Mouse (Mus musculus): ENCODE results near the gene Rpl3. TPM values are rescaled to one million over a fixed set of nuclear protein-coding genes. Genes with fewer than 3 reads are reported as not detected.

Gene Rpl3
- polyA plus RNA-seq, 2 experiments, result 1,384 to 1,569 TPM

GRCm38 (mm10) chr15:80047242-80047641 lies 44.4 kb downstream of the Rpl3 start:
- ATAC-seq (ENCODE audit: low FRiP score, low read depth) (no peak), DNase-seq (ENCODE audit: low spot score) (no peak)
- WGBS, result 68% methylated on average over 2 of the region's 2 CpGs
- Histone ChIP-seq H3K4me3 (replicated peaks; ENCODE audit: low read length) (no peak overlapping the region), H3K36me3 (ENCODE audit: control insufficient read depth, insufficient read depth, low read length) (no peaks in the 10 kb centered on the region), H3K4me2 (replicated peaks; ENCODE audit: low read depth, low read length, severe bottlenecking) (no peak overlapping the region), H3K9ac (ENCODE audit: low read depth, low read length, severe bottlenecking) (no peak overlapping the region), H3K27me3 (ENCODE audit: control insufficient read depth, insufficient read depth, low read length) (no peaks in the 10 kb centered on the region), H3K9me3 (ENCODE audit: control insufficient read depth, low read length) (no peaks in the 10 kb centered on the region), H3K4me1 (ENCODE audit: control insufficient read depth, insufficient read depth, low read length) (peaks cover 12% of the 10 kb centered on the region), H3K27ac (replicated peaks; ENCODE audit: low read depth, low read length) (no peak overlapping the region)
- no peak for TF ChIP-seq POLR2A (IDR thresholded peaks at IDR 0.05; ENCODE audit: borderline replicate concordance, extremely low read depth, insufficient read depth, insufficient read length)

GRCm38 (mm10) chr15:80045749-80046148 lies 45.9 kb downstream of the Rpl3 start:
- ATAC-seq (ENCODE audit: low FRiP score, low read depth), result no peak
- no peaks in the 10 kb centered on the region for H3K27me3 ChIP-seq (ENCODE audit: control insufficient read depth, insufficient read depth, low read length)
- WGBS, result 94% methylated on average over 2 of the region's 2 CpGs
- no peaks in the 10 kb centered on the region for H3K9me3 ChIP-seq (ENCODE audit: control insufficient read depth, low read length)
- H3K36me3 ChIP-seq (ENCODE audit: control insufficient read depth, insufficient read depth, low read length), result no peaks in the 10 kb centered on the region
- H3K4me1 ChIP-seq (ENCODE audit: control insufficient read depth, insufficient read depth, low read length), result peaks cover 5% of the 10 kb centered on the region; the same call in 1 of the 2 replicates
- no peak for TF ChIP-seq POLR2A (IDR thresholded peaks at IDR 0.05; ENCODE audit: borderline replicate concordance, extremely low read depth, insufficient read depth, insufficient read length)
- H3K9ac ChIP-seq (ENCODE audit: low read depth, low read length, severe bottlenecking), result no peak overlapping the region
- no peak for DNase-seq (ENCODE audit: low spot score)
- no peak overlapping the region for H3K4me2 ChIP-seq (replicated peaks; ENCODE audit: low read depth, low read length, severe bottlenecking)
- H3K4me3 ChIP-seq (replicated peaks; ENCODE audit: low read length), result no peak overlapping the region
- H3K27ac ChIP-seq (replicated peaks; ENCODE audit: low read depth, low read length), result no peak overlapping the region

DNA sequence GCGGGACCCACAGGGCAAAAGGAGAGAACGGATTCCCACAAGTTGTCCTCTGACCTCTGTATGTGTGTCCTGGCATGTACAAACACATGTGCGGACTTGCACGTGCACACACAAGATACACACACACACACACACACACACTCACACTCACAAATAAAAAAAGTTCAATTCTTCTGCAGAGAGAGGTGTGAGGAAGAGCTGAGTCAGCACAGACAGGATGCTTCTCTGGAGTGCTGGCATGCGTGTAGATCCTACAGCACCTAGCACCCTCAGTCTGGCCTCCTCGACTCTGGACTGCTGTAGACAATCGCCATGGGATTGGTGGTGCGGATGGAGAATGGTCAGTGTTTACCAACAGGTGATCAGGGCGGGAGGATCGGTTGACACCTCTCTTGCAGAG lies 47.4 kb downstream of the Rpl3 start:
- no peak for ATAC-seq (ENCODE audit: low FRiP score, low read depth)
- Histone ChIP-seq H3K4me2 (replicated peaks; ENCODE audit: low read depth, low read length, severe bottlenecking) (no peak overlapping the region), H3K36me3 (ENCODE audit: control insufficient read depth, insufficient read depth, low read length) (no peaks in the 10 kb centered on the region), H3K4me3 (replicated peaks; ENCODE audit: low read length) (no peak overlapping the region), H3K9me3 (ENCODE audit: control insufficient read depth, low read length) (no peaks in the 10 kb centered on the region), H3K27ac (replicated peaks; ENCODE audit: low read depth, low read length) (no peak overlapping the region), H3K9ac (ENCODE audit: low read depth, low read length, severe bottlenecking) (no peak overlapping the region), H3K4me1 (ENCODE audit: control insufficient read depth, insufficient read depth, low read length) (no peaks in the 10 kb centered on the region), H3K27me3 (ENCODE audit: control insufficient read depth, insufficient read depth, low read length) (no peaks in the 10 kb centered on the region)
- no peak for TF ChIP-seq POLR2A (IDR thresholded peaks at IDR 0.05; ENCODE audit: borderline replicate concordance, extremely low read depth, insufficient read depth, insufficient read length)
- 90% methylated on average over 9 of the region's 10 CpGs for WGBS
- DNase-seq (ENCODE audit: low spot score), result no peak

- Histone ChIP-seq H3K27ac (replicated peaks; ENCODE audit: low read depth, low read length) (no peak overlapping the region), H3K4me1 (ENCODE audit: control insufficient read depth, insufficient read depth, low read length) (no peaks in the 10 kb centered on the region), H3K4me3 (replicated peaks; ENCODE audit: low read length) (no peak overlapping the region), H3K36me3 (ENCODE audit: control insufficient read depth, insufficient read depth, low read length) (no peaks in the 10 kb centered on the region), H3K27me3 (ENCODE audit: control insufficient read depth, insufficient read depth, low read length) (no peaks in the 10 kb centered on the region), H3K4me2 (replicated peaks; ENCODE audit: low read depth, low read length, severe bottlenecking) (no peak overlapping the region), H3K9me3 (ENCODE audit: control insufficient read depth, low read length) (no peaks in the 10 kb centered on the region), H3K9ac (ENCODE audit: low read depth, low read length, severe bottlenecking) (no peak overlapping the region)
- no peak for ATAC-seq (ENCODE audit: low FRiP score, low read depth)
- no peak for DNase-seq (ENCODE audit: low spot score)
- WGBS, result 72% methylated on average over 4 of the region's 4 CpGs
- TF ChIP-seq POLR2A (IDR thresholded peaks at IDR 0.05; ENCODE audit: borderline replicate concordance, extremely low read depth, insufficient read depth, insufficient read length), result no peak
These were observed 49.5 kb downstream of the Rpl3 start for GRCm38 (mm10) chr15:80042152-80042551.

GRCm38 (mm10) chr15:80038110-80038391 lies 53.6 kb downstream of the Rpl3 start:
- Histone ChIP-seq H3K27me3 (ENCODE audit: control insufficient read depth, insufficient read depth, low read length) (no peaks in the 10 kb centered on the region), H3K4me1 (ENCODE audit: control insufficient read depth, insufficient read depth, low read length) (no peaks in the 10 kb centered on the region), H3K27ac (replicated peaks; ENCODE audit: low read depth, low read length) (no peak overlapping the region), H3K4me3 (replicated peaks; ENCODE audit: low read length) (no peak overlapping the region), H3K4me2 (replicated peaks; ENCODE audit: low read depth, low read length, severe bottlenecking) (no peak overlapping the region), H3K9me3 (ENCODE audit: control insufficient read depth, low read length) (no peaks in the 10 kb centered on the region), H3K9ac (ENCODE audit: low read depth, low read length, severe bottlenecking) (no peak overlapping the region), H3K36me3 (ENCODE audit: control insufficient read depth, insufficient read depth, low read length) (no peaks in the 10 kb centered on the region)
- no peak for TF ChIP-seq POLR2A (IDR thresholded peaks at IDR 0.05; ENCODE audit: borderline replicate concordance, extremely low read depth, insufficient read depth, insufficient read length)
- WGBS, result 90% methylated on average over 2 of the region's 2 CpGs
- no peak for ATAC-seq (ENCODE audit: low FRiP score, low read depth)
- no peak for DNase-seq (ENCODE audit: low spot score)
